Mouse (Mus musculus) hindbrain, embryonic 15.5 days (tissue): ENCODE measurements at regions not wholly inside any gene's neighbourhood (a gene's known extent, or its start where the extent isn't known, plus 50 kb on each side); places are given as distances from the start of the nearest gene placed in this dataset.

Source experiments
- ATAC-seq: fragments of 200-750 bp; cut with Nextera tagmentation; 2 replicates; pipeline ENCODE4 v1.8.0; 2017; ENCODE audit warnings: low read depth, moderate number of reproducible peaks, moderate TSS enrichment; ENCODE audit not compliant: low FRiP score
- H3K27ac ChIP-seq: fragments of 300-500 bp; sonication (generic); replicated peaks from 2 replicates; pipeline ENCODE4 v1.5.1; 2015; ENCODE audit warnings: mild to moderate bottlenecking, inconsistent platforms
- H3K27me3 ChIP-seq: fragments of 300-500 bp; sonication (generic); 2 replicates; pipeline ENCODE4 v1.6.1; 2015; ENCODE audit warnings: control low read depth, inconsistent platforms
- H3K36me3 ChIP-seq: fragments of 300-500 bp; sonication (generic); 2 replicates; pipeline ENCODE4 v1.6.1; 2015; ENCODE audit warnings: control low read depth, inconsistent platforms
- H3K4me1 ChIP-seq: fragments of 300-500 bp; sonication (generic); replicated peaks from 2 replicates; pipeline ENCODE4 v1.6.1; 2015; ENCODE audit warnings: control low read depth, inconsistent platforms
- H3K4me2 ChIP-seq: fragments of 300-500 bp; sonication (generic); 2 replicates; pipeline ENCODE4 v1.6.1; 2015; ENCODE audit warnings: moderate library complexity, mild to moderate bottlenecking, inconsistent platforms
- H3K4me3 ChIP-seq: fragments of 300-500 bp; sonication (generic); 2 replicates; pipeline ENCODE4 v1.5.1; 2015; ENCODE audit warnings: mild to moderate bottlenecking, inconsistent platforms
- H3K9ac ChIP-seq: fragments of 300-500 bp; sonication (generic); 2 replicates; pipeline ENCODE4 v1.6.1; 2015; ENCODE audit warnings: inconsistent platforms
- H3K9me3 ChIP-seq: fragments of 300-500 bp; sonication (generic); 2 replicates; pipeline ENCODE4 v1.6.1; 2016; ENCODE audit warnings: control low read depth, inconsistent platforms
- WGBS: fragments of 180-500 bp; shearing (Covaris S2); methylation state at CpG from one replicate; pipeline ENCODE4 v1.1.7; 2015; 5-methylcytosine and 5-hydroxymethylcytosine counted together

DNA sequence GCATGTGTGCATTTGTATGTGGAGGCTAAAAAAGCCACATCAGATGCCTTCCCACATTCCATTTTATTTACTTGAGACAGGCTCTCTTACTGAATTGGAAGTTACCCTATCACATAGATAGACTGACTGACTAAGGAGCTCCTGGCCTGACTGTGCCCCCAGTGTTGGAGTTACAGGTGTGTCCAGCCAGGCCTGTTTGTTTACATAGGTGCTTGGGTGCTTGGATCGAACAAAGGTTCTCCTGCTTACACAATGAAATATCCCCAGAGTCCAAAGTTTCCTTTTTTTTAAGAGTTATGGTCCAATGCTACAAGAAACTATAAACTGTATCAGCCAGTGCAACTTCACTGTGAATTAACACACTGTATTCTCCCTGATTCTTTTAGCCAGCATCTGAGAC, 472.5 kb downstream of the Klf5 start:
- Histone ChIP-seq H3K27me3 (no peaks in the 10 kb centered on the region), H3K9me3 (no peaks in the 10 kb centered on the region), H3K36me3 (no peaks in the 10 kb centered on the region), H3K4me2 (no peak overlapping the region), H3K4me1 (no peaks in the 10 kb centered on the region), H3K9ac (no peak overlapping the region), H3K27ac (no peak overlapping the region), H3K4me3 (no peak overlapping the region)
- no peak for ATAC-seq
- 88% methylated on average over 1 of the region's 1 CpGs for WGBS

DNA sequence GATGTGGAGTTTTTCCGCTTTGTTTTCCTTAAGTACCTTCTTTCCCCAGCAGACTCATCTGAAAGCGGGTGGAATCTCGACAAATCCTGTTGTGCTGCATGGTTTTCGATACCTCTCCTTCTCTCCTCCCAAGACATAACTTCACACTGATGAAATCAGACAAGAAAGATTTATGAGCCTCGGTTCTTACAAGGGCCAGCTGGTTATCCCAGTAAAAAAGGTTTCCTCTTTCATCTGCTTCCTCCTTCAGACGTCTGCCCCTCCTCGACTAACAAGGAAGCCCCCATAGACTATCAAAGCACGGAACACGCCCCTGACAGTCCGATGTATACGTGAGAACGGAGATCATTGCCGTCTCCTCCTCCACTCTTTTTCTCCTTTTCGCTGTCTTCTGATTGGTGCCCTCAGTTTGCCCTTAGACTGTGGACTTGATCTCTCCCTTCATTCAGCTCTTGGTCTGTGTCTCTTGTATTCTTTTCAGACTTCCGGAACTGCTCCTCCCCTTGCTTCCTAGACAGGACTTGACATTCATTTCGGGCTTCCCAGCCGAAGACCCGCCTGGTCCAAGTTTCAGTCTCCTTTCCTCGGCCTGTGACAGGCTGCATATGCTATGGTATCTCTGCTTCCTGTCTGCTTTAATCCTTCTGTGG, 474.4 kb downstream of the Klf5 start:
- H3K27ac ChIP-seq, result no peak overlapping the region
- H3K36me3 ChIP-seq, result no peaks in the 10 kb centered on the region
- no peak overlapping the region for H3K4me3 ChIP-seq
- WGBS, result 75% methylated on average over 19 of the region's 19 CpGs
- no peak overlapping the region for H3K4me2 ChIP-seq
- no peaks in the 10 kb centered on the region for H3K27me3 ChIP-seq
- no peak overlapping the region for H3K9ac ChIP-seq
- no peaks in the 10 kb centered on the region for H3K9me3 ChIP-seq
- no peak for ATAC-seq
- no peaks in the 10 kb centered on the region for H3K4me1 ChIP-seq

DNA sequence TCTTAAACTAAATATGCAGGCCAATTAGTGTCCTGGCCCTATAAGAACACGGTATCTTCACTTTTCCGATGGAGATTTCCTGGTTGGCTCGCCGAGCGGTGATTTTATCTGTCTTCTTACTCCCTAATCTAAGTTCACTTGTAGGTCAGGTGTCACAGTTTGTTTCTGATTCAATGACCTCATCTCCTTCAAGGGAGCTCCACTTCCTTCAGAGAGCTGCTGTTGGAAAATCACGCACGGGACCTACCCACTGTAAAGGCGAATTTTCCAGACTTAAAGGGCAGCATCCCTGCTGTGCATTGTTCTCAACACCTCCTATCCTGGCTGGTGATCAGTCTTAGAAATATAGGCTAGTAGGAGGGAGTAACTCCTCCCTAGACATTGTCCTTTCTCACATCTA, 480.0 kb downstream of the Klf5 start:
- WGBS, result 60% methylated on average over 8 of the region's 8 CpGs
- H3K9ac ChIP-seq, result no peak overlapping the region
- no peak overlapping the region for H3K4me3 ChIP-seq
- no peak for ATAC-seq
- H3K27ac ChIP-seq, result no peak overlapping the region
- H3K27me3 ChIP-seq, result no peaks in the 10 kb centered on the region
- no peak overlapping the region for H3K4me2 ChIP-seq
- no peaks in the 10 kb centered on the region for H3K9me3 ChIP-seq
- H3K36me3 ChIP-seq, result no peaks in the 10 kb centered on the region
- H3K4me1 ChIP-seq, result no peaks in the 10 kb centered on the region

DNA sequence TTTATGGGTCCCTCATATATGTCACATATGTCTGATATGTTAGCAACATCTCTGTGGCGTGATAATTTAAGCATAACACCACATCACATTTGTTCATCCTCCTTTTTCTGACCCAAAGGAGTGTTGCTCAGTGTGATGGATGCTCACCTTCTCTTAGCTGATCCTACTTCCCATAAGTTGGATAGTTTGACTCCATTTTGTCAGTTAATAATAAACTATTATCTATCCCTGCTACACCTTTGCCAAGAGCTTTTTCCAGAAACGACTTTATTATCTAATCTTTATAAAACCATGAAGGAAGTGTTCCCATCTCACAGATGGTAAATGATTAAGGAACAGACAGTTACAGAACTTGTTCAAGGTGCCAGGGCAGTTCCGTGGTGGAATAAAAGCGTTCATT, 480.5 kb downstream of the Klf5 start:
- Histone ChIP-seq H3K27ac (no peak overlapping the region), H3K9me3 (no peaks in the 10 kb centered on the region), H3K36me3 (no peaks in the 10 kb centered on the region), H3K9ac (no peak overlapping the region), H3K27me3 (no peaks in the 10 kb centered on the region), H3K4me2 (no peak overlapping the region), H3K4me1 (no peaks in the 10 kb centered on the region), H3K4me3 (no peak overlapping the region)
- 84% methylated on average over 4 of the region's 4 CpGs for WGBS
- no peak for ATAC-seq

DNA sequence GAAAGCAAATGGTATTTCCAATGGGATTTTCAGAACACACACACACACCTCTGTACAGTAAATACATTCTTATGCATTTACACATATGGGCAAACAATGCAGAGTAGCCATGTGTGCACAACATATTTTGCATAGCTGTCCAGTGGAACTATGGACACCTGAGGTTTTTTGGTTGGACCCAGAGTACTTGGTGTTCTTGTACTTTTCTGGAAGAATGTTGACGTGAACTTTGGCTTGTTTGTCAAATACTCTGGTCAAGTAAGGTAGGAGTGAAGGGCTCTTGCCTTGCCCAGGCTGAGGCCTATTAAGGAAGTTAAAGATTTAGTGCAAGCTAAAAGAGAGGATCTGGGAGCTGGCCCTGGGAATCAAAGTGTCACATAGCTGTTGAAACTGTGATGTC, 485.2 kb downstream of the Klf5 start:
- Histone ChIP-seq H3K9me3 (no peaks in the 10 kb centered on the region), H3K27ac (no peak overlapping the region), H3K27me3 (no peaks in the 10 kb centered on the region), H3K4me3 (no peak overlapping the region), H3K4me1 (no peaks in the 10 kb centered on the region), H3K4me2 (no peak overlapping the region), H3K9ac (no peak overlapping the region), H3K36me3 (no peaks in the 10 kb centered on the region)
- no peak for ATAC-seq
- WGBS, result 98% methylated on average over 1 of the region's 1 CpGs

DNA sequence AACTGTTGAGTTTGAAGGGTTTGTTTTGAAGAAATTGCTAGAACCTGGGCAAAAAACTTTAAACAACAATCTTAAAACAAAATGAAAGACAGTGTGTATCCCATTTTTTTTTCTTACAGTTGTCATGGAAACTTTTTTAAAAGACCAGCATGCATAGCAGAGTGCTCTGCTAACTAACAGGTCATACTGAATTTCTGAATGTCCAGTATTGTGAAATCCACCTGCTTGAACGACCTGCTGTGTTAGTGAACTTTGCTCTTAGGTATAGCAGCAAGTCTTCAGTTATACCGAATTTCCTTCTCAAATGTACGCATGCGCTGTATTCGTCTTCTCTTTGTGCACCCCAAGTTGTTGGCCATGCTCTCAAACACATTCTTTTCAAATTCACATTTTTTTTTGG, 486.6 kb downstream of the Klf5 start:
- Histone ChIP-seq H3K27me3 (no peaks in the 10 kb centered on the region), H3K9me3 (no peaks in the 10 kb centered on the region), H3K4me1 (no peaks in the 10 kb centered on the region), H3K36me3 (no peaks in the 10 kb centered on the region), H3K4me2 (no peak overlapping the region), H3K9ac (no peak overlapping the region), H3K4me3 (no peak overlapping the region), H3K27ac (no peak overlapping the region)
- no peak for ATAC-seq
- WGBS, result 88% methylated on average over 5 of the region's 5 CpGs

DNA sequence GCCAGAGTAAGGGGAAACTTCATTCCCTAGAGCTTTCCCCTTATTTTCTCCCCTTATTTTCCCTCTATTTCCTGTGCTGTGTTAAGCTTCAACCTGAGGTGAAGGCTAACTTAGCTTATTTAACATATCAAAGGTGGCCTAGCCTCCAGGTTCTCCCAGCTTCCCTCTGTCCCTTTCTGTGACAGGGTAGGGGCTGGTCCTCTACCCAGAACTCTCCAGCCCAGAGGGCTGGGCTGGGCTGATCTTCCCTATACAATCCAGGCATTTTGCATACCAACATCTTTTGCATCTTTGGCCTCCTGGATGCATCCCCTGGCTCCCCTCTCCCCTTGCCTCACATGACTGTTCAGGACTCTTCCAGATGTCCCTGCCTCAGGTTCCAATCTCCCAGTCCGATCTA, 487.9 kb downstream of the Klf5 start:
- 81% methylated on average over 1 of the region's 1 CpGs for WGBS
- H3K27me3 ChIP-seq, result no peaks in the 10 kb centered on the region
- no peak for ATAC-seq

DNA sequence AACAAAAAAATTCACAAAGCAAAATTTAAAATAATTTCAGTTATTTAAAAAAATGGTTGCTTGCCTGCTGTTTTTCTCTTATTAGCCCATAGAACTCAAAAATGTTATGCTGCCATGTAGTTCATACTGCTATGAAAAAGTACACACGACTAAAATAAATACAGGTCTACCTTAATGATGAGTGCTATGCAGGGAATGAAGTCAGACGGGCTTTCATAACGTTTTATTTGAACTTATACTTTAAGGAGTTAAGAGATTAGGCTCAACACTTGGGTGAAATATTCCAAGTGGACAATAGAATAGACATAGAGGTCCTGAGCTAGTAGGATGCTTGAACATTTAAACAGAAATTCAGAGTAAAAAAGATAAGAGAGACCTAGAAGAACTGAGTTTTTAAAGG, 489.7 kb downstream of the Klf5 start:
- no peak overlapping the region for H3K9ac ChIP-seq
- H3K9me3 ChIP-seq, result no peaks in the 10 kb centered on the region
- no peak overlapping the region for H3K4me2 ChIP-seq
- WGBS, result 91% methylated on average over 3 of the region's 3 CpGs
- no peaks in the 10 kb centered on the region for H3K27me3 ChIP-seq
- H3K4me3 ChIP-seq, result no peak overlapping the region
- H3K4me1 ChIP-seq, result no peaks in the 10 kb centered on the region
- no peak for ATAC-seq
- H3K27ac ChIP-seq, result no peak overlapping the region
- H3K36me3 ChIP-seq, result no peaks in the 10 kb centered on the region

More for the DNA sequence above, 487.9 kb downstream of the Klf5 start:
- H3K9me3 ChIP-seq, result no peaks in the 10 kb centered on the region
- H3K36me3 ChIP-seq, result no peaks in the 10 kb centered on the region
- H3K4me1 ChIP-seq, result no peaks in the 10 kb centered on the region
- H3K4me3 ChIP-seq, result no peak overlapping the region
- H3K4me2 ChIP-seq, result no peak overlapping the region
- H3K27ac ChIP-seq, result no peak overlapping the region
- H3K9ac ChIP-seq, result no peak overlapping the region

DNA sequence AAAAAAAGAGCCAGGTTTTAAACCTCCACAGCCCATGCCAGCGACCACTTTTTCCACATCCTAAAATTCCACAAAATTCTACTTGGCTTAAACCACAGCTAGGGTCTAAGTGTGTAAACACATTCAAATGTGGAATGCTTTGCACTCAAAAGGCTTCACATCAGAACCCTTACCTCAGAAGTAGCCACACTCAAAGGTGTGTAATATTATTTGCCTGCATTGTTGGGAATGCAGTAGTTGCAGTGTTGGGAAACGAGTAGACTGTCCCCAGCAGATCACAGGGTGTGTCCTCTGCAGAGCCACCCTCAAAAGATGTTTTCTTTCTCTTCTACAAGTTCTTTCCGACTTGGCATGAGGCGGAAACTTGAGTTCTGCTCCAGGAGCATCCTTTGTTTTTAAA, 488.2 kb downstream of the Klf12 start:
- WGBS, result 80% methylated on average over 4 of the region's 4 CpGs
- no peak for ATAC-seq

DNA sequence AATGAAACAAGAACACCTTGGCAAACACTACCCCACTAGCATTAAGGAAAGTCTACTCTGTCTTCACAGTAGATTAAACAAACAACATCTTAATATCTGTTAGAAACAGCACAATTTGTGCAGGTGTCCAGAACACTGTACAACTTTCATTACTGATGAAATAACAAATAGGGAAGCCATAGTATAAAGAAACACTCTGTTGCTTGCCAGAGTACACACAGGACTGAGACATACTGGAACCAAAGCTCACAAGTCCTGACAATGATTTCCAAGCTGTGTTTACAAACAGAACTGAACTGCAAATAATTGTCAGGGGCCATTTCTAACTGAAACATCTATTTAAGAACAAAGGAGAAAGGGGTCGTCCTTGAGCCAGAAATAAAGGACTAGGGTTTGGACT, 478.4 kb downstream of the Klf12 start:
- no peak overlapping the region for H3K9ac ChIP-seq
- no peak overlapping the region for H3K4me3 ChIP-seq
- H3K4me2 ChIP-seq, result no peak overlapping the region
- no peaks in the 10 kb centered on the region for H3K9me3 ChIP-seq
- WGBS, result 46% methylated on average over 1 of the region's 1 CpGs
- H3K27me3 ChIP-seq, result no peaks in the 10 kb centered on the region
- no peaks in the 10 kb centered on the region for H3K36me3 ChIP-seq
- peak overlapping the region; percentile 61 for H3K27ac ChIP-seq
- H3K4me1 ChIP-seq, result peaks cover 4% of the 10 kb centered on the region; the same call in 1 of the 2 replicates
- ATAC-seq, result no peak

More for the DNA sequence above, 488.2 kb downstream of the Klf12 start:
- Histone ChIP-seq H3K4me2 (no peak overlapping the region), H3K27ac (no peak overlapping the region), H3K27me3 (no peaks in the 10 kb centered on the region), H3K4me1 (no peaks in the 10 kb centered on the region), H3K9ac (no peak overlapping the region), H3K4me3 (no peak overlapping the region), H3K36me3 (no peaks in the 10 kb centered on the region), H3K9me3 (no peaks in the 10 kb centered on the region)

DNA sequence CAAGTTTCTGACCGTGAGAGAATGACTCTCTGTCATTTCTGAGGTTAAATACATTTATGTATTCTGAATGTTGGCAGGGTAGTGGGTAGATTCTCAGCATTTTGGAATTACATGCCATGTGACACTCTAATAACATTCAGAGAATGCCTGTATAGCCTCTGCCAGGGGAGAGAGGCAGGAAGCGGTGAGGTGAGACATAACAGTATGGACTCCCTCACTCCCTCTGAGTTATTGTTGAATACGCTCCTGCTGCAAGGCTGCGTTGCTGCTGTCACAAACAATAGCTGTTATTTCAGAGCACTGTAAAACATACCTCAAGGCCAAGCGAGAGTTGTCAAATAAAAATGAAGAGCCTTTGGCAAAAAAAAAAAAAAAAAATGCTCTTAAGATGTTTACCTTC, 477.9 kb downstream of the Klf12 start:
- peak; percentile 34; the same call in 1 of the 2 replicates for ATAC-seq
- Histone ChIP-seq H3K27ac (peak overlapping the region; percentile 61), H3K27me3 (no peaks in the 10 kb centered on the region), H3K9me3 (no peaks in the 10 kb centered on the region), H3K36me3 (no peaks in the 10 kb centered on the region), H3K4me1 (peaks cover 4% of the 10 kb centered on the region; the same call in 1 of the 2 replicates), H3K4me2 (no peak overlapping the region), H3K9ac (no peak overlapping the region), H3K4me3 (no peak overlapping the region)
- 35% methylated on average over 5 of the region's 5 CpGs for WGBS

DNA sequence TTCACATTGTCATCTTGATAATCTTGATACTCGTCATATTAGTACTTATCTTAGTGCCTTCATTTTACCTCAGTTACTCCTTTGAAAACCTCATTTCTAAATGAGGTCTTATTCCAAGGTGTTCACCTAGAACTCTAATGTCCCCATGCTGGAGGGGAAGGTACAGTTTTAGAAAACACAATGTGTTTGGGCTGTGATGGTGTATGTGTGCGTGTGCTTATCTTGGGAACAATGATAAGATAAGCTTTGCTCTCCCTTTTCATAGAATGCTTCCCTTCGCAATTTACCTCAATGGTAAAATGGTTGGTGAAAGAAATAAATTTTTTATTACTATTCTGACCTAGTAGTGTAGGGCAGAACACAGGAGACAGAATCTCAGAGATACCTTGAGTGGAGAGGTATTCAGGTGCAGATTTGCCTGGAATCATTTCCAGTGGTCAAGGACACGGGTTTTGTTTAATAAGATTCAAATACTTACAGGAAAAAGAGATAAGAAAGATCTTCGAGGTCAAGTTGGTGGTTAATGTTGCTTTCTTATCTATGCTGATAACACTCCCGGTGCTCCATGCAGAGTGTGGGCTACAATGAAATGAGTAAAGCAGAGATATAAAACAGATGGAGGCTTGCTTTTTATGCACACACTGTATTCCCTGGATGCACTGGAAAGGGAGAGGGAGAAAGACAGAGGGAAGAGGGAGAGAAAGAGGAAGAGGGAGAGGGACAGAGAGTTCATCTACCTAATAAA, 471.6 kb downstream of the Klf12 start:
- no peaks in the 10 kb centered on the region for H3K27me3 ChIP-seq
- H3K9ac ChIP-seq, result no peak overlapping the region
- H3K4me3 ChIP-seq, result no peak overlapping the region
- H3K27ac ChIP-seq, result no peak overlapping the region
- no peaks in the 10 kb centered on the region for H3K36me3 ChIP-seq
- no peak overlapping the region for H3K4me2 ChIP-seq
- H3K4me1 ChIP-seq, result no peaks in the 10 kb centered on the region
- H3K9me3 ChIP-seq, result no peaks in the 10 kb centered on the region
- WGBS, result 89% methylated on average over 6 of the region's 6 CpGs
- no peak for ATAC-seq
